In the genomic region with DNA sequence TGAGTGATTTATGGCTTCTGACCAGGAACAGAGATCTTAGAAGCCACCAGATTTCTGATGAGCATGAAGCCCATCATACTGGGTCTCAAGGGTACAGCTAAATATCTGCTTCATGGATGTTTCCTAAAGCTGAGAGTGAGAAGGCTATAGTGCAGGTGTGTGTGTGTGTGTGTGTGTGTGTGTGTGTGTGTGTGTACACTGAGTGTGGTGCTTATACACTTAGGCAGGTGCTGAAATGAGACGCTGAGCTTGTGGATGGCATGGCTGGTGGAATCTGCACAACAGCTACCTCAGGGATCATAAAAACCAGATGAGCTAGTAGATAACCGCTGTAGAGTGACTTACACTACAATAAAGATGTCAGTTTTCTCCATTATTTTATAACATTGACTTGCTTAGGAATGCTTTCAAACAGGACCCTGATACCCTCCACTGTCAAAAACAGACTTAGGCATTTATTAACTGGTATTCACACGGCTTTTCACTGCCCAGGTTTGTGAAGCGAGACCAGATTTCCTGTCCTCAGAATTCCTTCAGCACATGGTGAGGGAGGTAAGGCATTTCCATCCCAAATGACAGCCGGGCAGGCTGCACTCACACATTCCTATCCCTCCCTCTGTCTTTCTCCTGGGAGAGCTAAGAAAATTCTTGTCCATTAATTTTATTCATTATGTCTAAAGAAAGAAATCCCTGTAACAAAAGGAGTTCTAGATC, we compare ENCODE assay signal across 21 mouse cellular contexts. TPM values are rescaled to one million over a fixed set of nuclear protein-coding genes. Genes with fewer than 3 reads are reported as not detected.
DNase-seq lines count a peak whose midpoint lies in the region; ATAC-seq and TF ChIP-seq lines count a peak whose summit lies in the region.
"Had no signal": no experiment of that assay in that cellular context is flagged by ENCODE, and none has a peak within 500 bp of the region (broad histone marks: within the 10 kb centered on the region; RNA-seq: fewer than 3 reads in every experiment).

No protein-coding gene starts in this region.

- H3K36me3 ChIP-seq in midbrain, embryonic 13.5 days: no peaks in the 10 kb centered on the region
- no peaks in the 10 kb centered on the region for H3K36me3 ChIP-seq in midbrain, embryonic 10.5 days
- no peaks in the 10 kb centered on the region for H3K36me3 ChIP-seq in kidney, embryonic 15.5 days
- no peaks in the 10 kb centered on the region for H3K36me3 ChIP-seq in forebrain, embryonic 11.5 days (ENCODE audit: control insufficient read depth, insufficient read depth, low read length)
- H3K36me3 ChIP-seq in lung, postnatal 0 days (ENCODE audit: insufficient read depth, low read length): no peaks in the 10 kb centered on the region
- H3K36me3 ChIP-seq: embryonic facial prominence, embryonic 12.5 days; forebrain, embryonic 12.5 days; heart, embryonic 10.5 days; hindbrain, embryonic 12.5 days had no signal

- TF ChIP-seq EP300 in lung, postnatal 0 days (IDR thresholded peaks at IDR 0.05): no peak

- DNase-seq in heart, adult 11 months: peak; percentile 67
- DNase-seq in heart, adult 9 months (ENCODE audit: low spot score in 2 of 2): no peak
- no peak for DNase-seq in midbrain, embryonic 10.5 days (ENCODE audit: low spot score)
- DNase-seq in mesoderm, embryonic 11.5 days (ENCODE audit: low read depth, low spot score): peak; percentile 66
- no peak for DNase-seq in forebrain, embryonic 11.5 days (ENCODE audit: low spot score)
- DNase-seq in lung, postnatal 0 days (ENCODE audit: low spot score): no peak
- DNase-seq: adrenal gland, adult 2 months; adrenal gland, postnatal 25 days; cerebellum, adult 2 months; cerebellum, postnatal 10 days; gastrocnemius, adult 2 months; gastrocnemius, postnatal 25 days; heart, postnatal 10 days; heart, postnatal 4 days had no signal

- H3K27me3 ChIP-seq in midbrain, embryonic 13.5 days: no peaks in the 10 kb centered on the region
- no peaks in the 10 kb centered on the region for H3K27me3 ChIP-seq in midbrain, embryonic 10.5 days (ENCODE audit: low read depth, poor library complexity, severe bottlenecking)
- no peaks in the 10 kb centered on the region for H3K27me3 ChIP-seq in kidney, embryonic 15.5 days
- no peaks in the 10 kb centered on the region for H3K27me3 ChIP-seq in forebrain, embryonic 11.5 days (ENCODE audit: control insufficient read depth, insufficient read depth, low read length)
- no peaks in the 10 kb centered on the region for H3K27me3 ChIP-seq in lung, postnatal 0 days (replicated peaks; ENCODE audit: insufficient read depth, low read length)
- H3K27me3 ChIP-seq: forebrain, embryonic 12.5 days; hindbrain, embryonic 12.5 days had no signal

- H3K9ac ChIP-seq in midbrain, embryonic 13.5 days (replicated peaks): no peak overlapping the region
- no peak overlapping the region for H3K9ac ChIP-seq in kidney, embryonic 15.5 days
- H3K9ac ChIP-seq in forebrain, embryonic 11.5 days (ENCODE audit: low read length): no peak overlapping the region
- no peak overlapping the region for H3K9ac ChIP-seq in lung, postnatal 0 days (replicated peaks; ENCODE audit: low read depth)
- H3K9ac ChIP-seq: embryonic facial prominence, embryonic 12.5 days; forebrain, embryonic 12.5 days; hindbrain, embryonic 12.5 days had no signal

- H3K4me1 ChIP-seq in midbrain, embryonic 13.5 days (replicated peaks): no peaks in the 10 kb centered on the region
- H3K4me1 ChIP-seq in midbrain, embryonic 10.5 days: peaks cover 9% of the 10 kb centered on the region
- peaks cover 21% of the 10 kb centered on the region for H3K4me1 ChIP-seq in kidney, embryonic 15.5 days
- no peaks in the 10 kb centered on the region for H3K4me1 ChIP-seq in forebrain, embryonic 11.5 days (replicated peaks; ENCODE audit: control insufficient read depth, insufficient read depth, low read length)
- no peaks in the 10 kb centered on the region for H3K4me1 ChIP-seq in lung, postnatal 0 days (ENCODE audit: insufficient read depth, low read depth, low read length)
- H3K4me1 ChIP-seq: forebrain, embryonic 12.5 days; heart, embryonic 10.5 days had no signal

- 0 out of 2 replicates have a peak, but pooled peaks have one; percentile 40 for ATAC-seq in midbrain, embryonic 13.5 days
- peak; percentile 84 for ATAC-seq in kidney, embryonic 15.5 days (replicated peaks; ENCODE audit: low FRiP score)
- ATAC-seq in forebrain, embryonic 11.5 days (replicated peaks; ENCODE audit: low FRiP score): no peak
- ATAC-seq in lung, postnatal 0 days: no peak
- ATAC-seq: hindbrain, embryonic 16.5 days had no signal

- H3K9me3 ChIP-seq in midbrain, embryonic 13.5 days: no peaks in the 10 kb centered on the region
- no peaks in the 10 kb centered on the region for H3K9me3 ChIP-seq in midbrain, embryonic 10.5 days (replicated peaks)
- H3K9me3 ChIP-seq in kidney, embryonic 15.5 days (replicated peaks): no peaks in the 10 kb centered on the region
- no peaks in the 10 kb centered on the region for H3K9me3 ChIP-seq in forebrain, embryonic 11.5 days (ENCODE audit: control insufficient read depth, low read length)
- H3K9me3 ChIP-seq in lung, postnatal 0 days (ENCODE audit: low read length): no peaks in the 10 kb centered on the region
- H3K9me3 ChIP-seq: embryonic facial prominence, embryonic 12.5 days; forebrain, embryonic 12.5 days; heart, embryonic 10.5 days; hindbrain, embryonic 12.5 days had no signal

- no peak for TF ChIP-seq CTCF in lung, postnatal 0 days (IDR thresholded peaks at IDR 0.05)

- H3K4me2 ChIP-seq in midbrain, embryonic 13.5 days (replicated peaks): no peak overlapping the region
- H3K4me2 ChIP-seq in kidney, embryonic 15.5 days: no peak overlapping the region
- H3K4me2 ChIP-seq in forebrain, embryonic 11.5 days (ENCODE audit: low read depth, low read length, severe bottlenecking): no peak overlapping the region
- H3K4me2 ChIP-seq in lung, postnatal 0 days (replicated peaks; ENCODE audit: low read depth, low read length): no peak overlapping the region
- H3K4me2 ChIP-seq: embryonic facial prominence, embryonic 12.5 days; forebrain, embryonic 12.5 days; hindbrain, embryonic 12.5 days had no signal

- WGBS in midbrain, embryonic 13.5 days: 45% methylated on average over 5 of the region's 5 CpGs
- 52% methylated on average over 5 of the region's 5 CpGs for WGBS in midbrain, embryonic 10.5 days
- 10% methylated on average over 5 of the region's 5 CpGs for WGBS in kidney, embryonic 15.5 days
- 59% methylated on average over 5 of the region's 5 CpGs for WGBS in forebrain, embryonic 11.5 days
- WGBS in lung, postnatal 0 days: 49% methylated on average over 5 of the region's 5 CpGs

- no peak overlapping the region for H3K27ac ChIP-seq in midbrain, embryonic 13.5 days
- H3K27ac ChIP-seq in midbrain, embryonic 10.5 days (replicated peaks): no peak overlapping the region
- peak overlapping the region; percentile 78 for H3K27ac ChIP-seq in kidney, embryonic 15.5 days
- no peak overlapping the region for H3K27ac ChIP-seq in forebrain, embryonic 11.5 days (ENCODE audit: low read depth, low read length)
- no peak overlapping the region for H3K27ac ChIP-seq in lung, postnatal 0 days (ENCODE audit: low read length)
- H3K27ac ChIP-seq: embryonic facial prominence, embryonic 12.5 days; forebrain, embryonic 12.5 days; gastrocnemius, adult 2 months; heart, embryonic 10.5 days; hindbrain, embryonic 12.5 days had no signal

- no peak overlapping the region for H3K4me3 ChIP-seq in midbrain, embryonic 13.5 days (replicated peaks)
- H3K4me3 ChIP-seq in midbrain, embryonic 10.5 days: no peak overlapping the region
- no peak overlapping the region for H3K4me3 ChIP-seq in kidney, embryonic 15.5 days (replicated peaks)
- no peak overlapping the region for H3K4me3 ChIP-seq in forebrain, embryonic 11.5 days (ENCODE audit: low read depth, low read length)
- no peak overlapping the region for H3K4me3 ChIP-seq in lung, postnatal 0 days (ENCODE audit: low read depth, low read length)
- H3K4me3 ChIP-seq: embryonic facial prominence, embryonic 12.5 days; forebrain, embryonic 12.5 days; gastrocnemius, adult 2 months; heart, embryonic 10.5 days; hindbrain, embryonic 12.5 days had no signal

RNA-seq across cellular contexts. Expression of gene Foxc1, which starts 43.0 kb away (rescaled TPM):
- 0.97 and 1.0 TPM in 2 replicates for polyA plus RNA-seq in midbrain, embryonic 13.5 days (2015; fragmentation: Nextera tagmentation; extraction: Ambion mirVana)
- polyA plus RNA-seq in midbrain, embryonic 10.5 days (2016; fragmentation: Nextera tagmentation; extraction: Ambion mirVana): 2.1 and 2.2 TPM in 2 replicates
- 4.1 and 5.2 TPM in 2 replicates for polyA plus RNA-seq in kidney, embryonic 15.5 days (2015; fragmentation: Nextera tagmentation; extraction: Ambion mirVana)
- polyA plus RNA-seq in forebrain, embryonic 11.5 days (2014; fragmentation: Nextera tagmentation; extraction: Ambion mirVana): 5.0 and 5.5 TPM in 2 replicates
- 0.37 and 0.43 TPM in 2 replicates for polyA plus RNA-seq in lung, postnatal 0 days (2015; fragmentation: Nextera tagmentation; extraction: Ambion mirVana)

Comparison
In these comparisons a context has a peak if more than half of its experiments do, and no peak if none do; other contexts are left out.
1. DNase-seq: peak in heart, adult 11 months (single experiment) and mesoderm, embryonic 11.5 days (single experiment); none in heart, adult 9 months (0 of 2), midbrain, embryonic 10.5 days (single experiment), forebrain, embryonic 11.5 days (single experiment) and lung, postnatal 0 days (single experiment).
2. ATAC-seq: peak in midbrain, embryonic 13.5 days (single experiment) and kidney, embryonic 15.5 days (single experiment); none in forebrain, embryonic 11.5 days (single experiment) and lung, postnatal 0 days (single experiment).